Mouse (Mus musculus) hindbrain, embryonic 16.5 days (tissue): ENCODE results near the gene Safb2. TPM values are rescaled to one million over a fixed set of nuclear protein-coding genes. Genes with fewer than 3 reads are reported as not detected.
A peak's percentile ranks its signal among the peaks of the same experiment; 100 is the strongest.

Experiments used
- ATAC-seq: fragments of 200-750 bp; cut with Nextera tagmentation; 2 replicates; pipeline ENCODE4 v1.8.0; 2017; ENCODE audit warnings: moderate TSS enrichment, moderate library complexity
- H3K27ac ChIP-seq: fragments of 300-500 bp; sonication (generic); 2 replicates; pipeline ENCODE4 v1.5.1; 2014; ENCODE audit warnings: low read depth, mild to moderate bottlenecking, control low read depth, low read length, moderate library complexity
- H3K27me3 ChIP-seq: fragments of 300-500 bp; sonication (generic); replicated peaks from 2 replicates; pipeline ENCODE4 v1.6.1; 2014; ENCODE audit warnings: low read length; ENCODE audit not compliant: control insufficient read depth, insufficient read depth
- H3K36me3 ChIP-seq: fragments of 300-500 bp; sonication (generic); 2 replicates; pipeline ENCODE4 v1.6.1; 2014; ENCODE audit warnings: mild to moderate bottlenecking, low read length, moderate library complexity, mixed read lengths; ENCODE audit not compliant: control insufficient read depth, insufficient read depth
- H3K4me1 ChIP-seq: fragments of 300-500 bp; sonication (generic); 2 replicates; pipeline ENCODE4 v1.6.1; 2014; ENCODE audit warnings: low read depth, low read length; ENCODE audit not compliant: control insufficient read depth, insufficient read depth
- H3K4me2 ChIP-seq: fragments of 300-500 bp; sonication (generic); 2 replicates; pipeline ENCODE4 v1.6.1; 2014; ENCODE audit warnings: mild to moderate bottlenecking, low read length, control low read depth, moderate library complexity
- H3K4me3 ChIP-seq: fragments of 300-500 bp; sonication (generic); 2 replicates; pipeline ENCODE4 v1.5.1; 2014; ENCODE audit warnings: mild to moderate bottlenecking, low read length, control low read depth, moderate library complexity
- H3K9ac ChIP-seq: fragments of 300-500 bp; sonication (generic); 2 replicates; pipeline ENCODE4 v1.6.1; 2014; ENCODE audit warnings: low read depth, mild to moderate bottlenecking, control low read depth, low read length, moderate library complexity
- H3K9me3 ChIP-seq: fragments of 300-500 bp; sonication (generic); 2 replicates; pipeline ENCODE4 v1.6.1; 2014; ENCODE audit warnings: mild to moderate bottlenecking, low read length, moderate library complexity; ENCODE audit not compliant: control insufficient read depth
- WGBS: fragments of 180-500 bp; shearing (Covaris S2); extraction: QIAGEN DNeasy Blood & Tissue Kit; methylation state at CpG from one replicate; pipeline ENCODE4 v1.1.7; 2014; 5-methylcytosine and 5-hydroxymethylcytosine counted together
- polyA plus RNA-seq: library from polyadenylated mRNA; unstranded; fragments of >200 nt; fragmentation: Nextera tagmentation; extraction: Ambion mirVana; gene quantifications from 2 replicates; pipeline ENCODE4 v1.2.1, GENCODE M21; 2015

The Safb2 gene
- polyA plus RNA-seq, 1 experiment from 2014 or later: 56.7 TPM

DNA sequence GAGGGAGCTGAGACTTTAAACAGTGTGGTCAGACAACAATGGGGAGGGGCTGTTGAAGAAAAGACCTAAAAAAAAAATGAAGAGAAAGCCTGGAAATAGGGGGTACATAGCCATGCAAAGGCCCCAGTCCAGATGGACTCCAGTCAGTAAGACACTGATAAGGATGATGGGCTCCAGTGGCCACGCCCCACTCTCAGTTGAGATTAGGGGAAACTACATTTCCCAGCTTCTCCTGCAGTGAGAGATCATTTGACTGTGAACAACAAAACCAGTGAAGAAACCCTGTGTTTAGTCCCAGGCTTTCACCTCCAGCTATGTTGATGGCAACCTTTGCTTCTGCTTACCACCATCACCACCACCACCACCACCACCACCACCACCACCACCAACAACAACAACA is 38.4 kb downstream of the Safb2 start:
- H3K9ac ChIP-seq: no peak overlapping the region
- WGBS: 100% methylated on average over 1 of the region's 1 CpGs
- H3K4me3 ChIP-seq: no peak overlapping the region
- H3K9me3 ChIP-seq: no peaks in the 10 kb centered on the region
- no peak overlapping the region for H3K4me2 ChIP-seq
- H3K27me3 ChIP-seq: no peaks in the 10 kb centered on the region
- no peaks in the 10 kb centered on the region for H3K36me3 ChIP-seq
- H3K27ac ChIP-seq: no peak overlapping the region
- H3K4me1 ChIP-seq: peaks cover 13% of the 10 kb centered on the region
- ATAC-seq: no peak

DNA sequence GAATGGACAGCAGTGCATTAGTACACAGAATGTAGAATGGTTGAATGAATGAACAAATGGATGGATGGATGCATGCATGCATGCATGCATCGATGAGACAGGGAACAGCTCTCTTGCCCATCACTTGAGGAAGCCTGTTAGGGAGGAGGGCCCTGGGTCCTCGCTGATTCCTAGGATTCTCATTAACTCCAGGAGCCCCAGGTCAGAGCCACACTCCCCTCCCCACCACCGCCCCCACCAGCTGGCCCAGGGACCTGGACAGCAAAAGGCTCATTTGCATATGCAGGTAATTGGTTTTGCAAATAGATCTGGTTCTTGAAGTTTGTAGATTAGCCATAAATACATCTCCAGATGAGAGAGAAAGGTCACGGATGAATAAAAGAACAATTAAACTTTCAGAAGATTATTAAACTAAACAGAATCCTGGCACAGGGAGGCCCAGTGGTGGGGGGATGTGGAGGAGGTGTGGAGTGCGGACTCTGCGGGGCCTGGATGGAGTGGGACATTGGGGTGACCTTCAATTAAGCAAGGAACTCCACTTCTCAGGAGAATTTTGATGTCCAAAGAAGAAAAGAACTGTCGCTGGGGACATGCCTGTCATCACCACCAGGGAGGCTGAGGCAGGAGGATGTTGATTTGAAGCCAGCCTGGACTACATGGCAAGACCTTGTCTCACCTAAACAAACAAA is 39.5 kb downstream of the Safb2 start:
- no peak for ATAC-seq
- Histone ChIP-seq H3K9me3 (no peaks in the 10 kb centered on the region), H3K4me1 (peaks cover 13% of the 10 kb centered on the region), H3K36me3 (no peaks in the 10 kb centered on the region), H3K4me3 (no peak overlapping the region), H3K27ac (no peak overlapping the region), H3K27me3 (no peaks in the 10 kb centered on the region), H3K4me2 (no peak overlapping the region), H3K9ac (no peak overlapping the region)
- 72% methylated on average over 7 of the region's 7 CpGs for WGBS

DNA sequence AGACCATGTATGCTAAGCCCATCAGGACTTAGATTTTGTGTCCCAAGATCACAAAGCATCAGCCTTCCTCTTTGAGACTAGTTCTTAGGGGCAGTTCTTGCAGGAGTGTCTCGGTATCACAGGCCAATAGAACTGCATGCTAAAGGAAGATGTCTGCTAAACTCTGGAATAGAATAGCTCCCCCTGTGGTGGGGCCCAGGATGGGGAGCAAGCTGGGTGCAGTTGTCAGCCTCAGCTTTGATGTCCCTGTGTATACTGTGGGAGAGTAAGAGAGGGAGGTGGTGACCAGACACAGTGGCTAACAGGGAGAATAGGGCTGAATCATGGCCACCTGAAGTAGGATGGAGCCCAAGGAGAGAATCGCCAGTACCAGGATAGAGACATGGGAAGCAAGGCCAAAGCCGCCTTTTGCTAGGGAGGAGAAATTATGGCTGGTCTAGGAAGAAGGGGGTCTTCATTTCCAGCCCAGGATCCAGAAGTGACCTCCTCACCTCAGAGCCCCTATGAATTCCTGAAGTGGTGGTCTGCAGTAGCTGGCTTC is 40.6 kb downstream of the Safb2 start:
- Histone ChIP-seq H3K4me3 (no peak overlapping the region), H3K4me2 (no peak overlapping the region), H3K36me3 (no peaks in the 10 kb centered on the region), H3K4me1 (peaks cover 13% of the 10 kb centered on the region), H3K27ac (no peak overlapping the region), H3K9ac (no peak overlapping the region), H3K9me3 (no peaks in the 10 kb centered on the region), H3K27me3 (no peaks in the 10 kb centered on the region)
- 86% methylated on average over 3 of the region's 3 CpGs for WGBS
- ATAC-seq: no peak

GRCm38 (mm10) chr17:56542736-56543135 is 41.6 kb downstream of the Safb2 start:
- Histone ChIP-seq H3K4me2 (no peak overlapping the region), H3K36me3 (no peaks in the 10 kb centered on the region), H3K4me1 (peaks cover 13% of the 10 kb centered on the region), H3K4me3 (no peak overlapping the region), H3K9ac (no peak overlapping the region), H3K27ac (0 out of 2 replicates have a peak overlapping the region, but pooled peaks have one; percentile 14), H3K27me3 (no peaks in the 10 kb centered on the region), H3K9me3 (no peaks in the 10 kb centered on the region)
- WGBS: 21% methylated on average over 8 of the region's 8 CpGs
- ATAC-seq: peak; percentile 35; the same call in 1 of the 2 replicates

- Histone ChIP-seq H3K4me1 (peaks cover 10% of the 10 kb centered on the region), H3K9me3 (no peaks in the 10 kb centered on the region), H3K9ac (no peak overlapping the region), H3K4me3 (no peak overlapping the region), H3K27me3 (no peaks in the 10 kb centered on the region), H3K36me3 (no peaks in the 10 kb centered on the region), H3K27ac (no peak overlapping the region), H3K4me2 (no peak overlapping the region)
- 46% methylated on average over 6 of the region's 6 CpGs for WGBS
- ATAC-seq: no peak
Observed at GRCm38 (mm10) chr17:56540562-56540975, 43.8 kb downstream of the Safb2 start.

DNA sequence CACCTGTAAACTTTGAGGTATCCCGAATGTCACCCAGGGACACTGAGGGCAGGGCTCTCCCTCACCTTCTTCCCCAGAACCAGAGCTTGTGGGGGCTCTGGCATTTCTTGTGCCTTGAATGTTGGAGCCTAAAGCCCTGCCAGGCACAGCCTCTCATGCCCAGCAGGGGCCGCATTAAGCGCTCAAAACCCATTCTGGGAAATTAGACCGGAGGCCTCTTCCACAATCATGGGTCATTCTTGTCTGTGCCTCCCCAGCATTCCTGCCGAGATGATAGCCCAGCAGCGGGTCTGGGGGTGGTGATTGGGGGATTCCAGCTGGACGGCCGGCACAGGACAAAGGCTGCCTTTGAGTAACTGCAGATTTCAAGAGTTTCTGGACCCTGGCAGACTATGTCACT is 46.5 kb downstream of the Safb2 start:
- Histone ChIP-seq H3K4me1 (peaks cover 10% of the 10 kb centered on the region), H3K9me3 (no peaks in the 10 kb centered on the region), H3K4me2 (no peak overlapping the region), H3K4me3 (no peak overlapping the region), H3K27me3 (no peaks in the 10 kb centered on the region), H3K36me3 (no peaks in the 10 kb centered on the region), H3K27ac (0 out of 2 replicates have a peak overlapping the region, but pooled peaks have one; percentile 24), H3K9ac (no peak overlapping the region)
- 19% methylated on average over 8 of the region's 8 CpGs for WGBS
- ATAC-seq: peak; percentile 67

DNA sequence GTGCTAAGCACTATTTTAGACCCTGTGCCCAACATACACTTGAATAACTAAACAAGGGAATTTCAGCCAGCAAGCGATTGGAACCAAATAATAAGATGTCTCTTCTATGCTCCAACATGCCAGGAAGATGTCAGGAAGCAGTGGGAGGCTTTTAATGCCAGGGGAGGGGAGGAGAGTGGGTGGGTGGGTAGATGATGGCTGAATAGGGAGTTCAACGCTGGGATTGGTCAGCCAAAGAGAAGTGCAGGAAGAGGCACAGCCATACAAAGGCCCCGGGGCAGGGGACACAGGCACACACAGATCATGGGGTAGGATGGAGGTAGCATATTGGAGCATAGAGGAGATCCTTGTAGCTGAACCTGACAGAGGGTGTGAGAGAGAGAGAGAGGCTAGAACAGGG is 47.5 kb downstream of the Safb2 start:
- H3K4me2 ChIP-seq: no peak overlapping the region
- H3K27ac ChIP-seq: peak overlapping the region; percentile 58
- ATAC-seq: peak; percentile 57
- H3K9ac ChIP-seq: no peak overlapping the region
- no peak overlapping the region for H3K4me3 ChIP-seq
- no peaks in the 10 kb centered on the region for H3K27me3 ChIP-seq
- H3K4me1 ChIP-seq: peaks cover 10% of the 10 kb centered on the region
- WGBS: 28% methylated on average over 3 of the region's 3 CpGs
- no peaks in the 10 kb centered on the region for H3K36me3 ChIP-seq
- H3K9me3 ChIP-seq: no peaks in the 10 kb centered on the region

DNA sequence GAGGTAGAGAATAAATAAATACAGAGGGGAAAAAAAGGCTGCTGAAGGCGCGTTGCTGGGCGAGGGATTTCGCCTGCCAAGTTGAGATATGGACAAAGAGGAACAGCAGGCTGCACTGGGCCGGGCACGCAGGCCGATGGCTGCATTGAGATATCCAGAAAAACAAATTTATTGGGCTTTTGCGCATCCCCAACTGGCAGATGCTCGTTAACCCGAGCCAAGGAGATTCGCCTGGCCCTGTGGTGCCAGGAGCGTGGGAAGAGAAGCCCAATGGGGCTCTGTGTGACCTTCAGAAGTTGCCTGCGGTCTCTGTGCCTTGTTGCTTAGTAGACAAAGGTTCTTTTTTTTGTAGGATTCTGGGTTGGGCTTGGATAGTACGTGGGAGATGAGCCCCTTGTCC is 48.2 kb downstream of the Safb2 start:
- peaks cover 10% of the 10 kb centered on the region for H3K4me1 ChIP-seq
- no peaks in the 10 kb centered on the region for H3K36me3 ChIP-seq
- no peak overlapping the region for H3K4me3 ChIP-seq
- no peak overlapping the region; the same call in 1 of the 2 replicates for H3K9ac ChIP-seq
- no peaks in the 10 kb centered on the region for H3K9me3 ChIP-seq
- no peaks in the 10 kb centered on the region for H3K27me3 ChIP-seq
- H3K27ac ChIP-seq: peak overlapping the region; percentile 76
- no peak overlapping the region for H3K4me2 ChIP-seq
- WGBS: 28% methylated on average over 14 of the region's 14 CpGs
- ATAC-seq: peak; percentile 70; the same call in 1 of the 2 replicates

DNA sequence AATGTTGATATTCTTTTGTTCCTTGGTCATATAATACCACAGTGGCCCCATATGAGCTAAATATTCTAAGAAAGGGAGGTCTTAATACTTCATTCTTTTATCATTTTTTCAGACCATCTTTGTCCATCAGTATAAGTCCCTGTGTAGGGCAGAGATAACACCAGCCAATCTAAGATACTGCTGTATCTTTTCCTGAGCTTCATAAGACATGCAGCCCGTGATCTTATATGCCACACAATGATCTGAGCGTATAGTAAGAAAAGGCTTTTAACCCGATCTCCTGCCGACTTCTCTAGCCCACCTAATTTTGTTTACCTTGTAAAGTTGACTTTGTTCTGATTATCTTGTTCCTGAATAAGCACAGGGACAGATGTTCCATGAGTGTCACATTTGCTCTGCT is 59.4 kb downstream of the Safb2 start:
- no peak for ATAC-seq
- Histone ChIP-seq H3K9ac (no peak overlapping the region), H3K36me3 (no peaks in the 10 kb centered on the region), H3K4me3 (no peak overlapping the region), H3K27me3 (no peaks in the 10 kb centered on the region), H3K4me2 (no peak overlapping the region), H3K4me1 (no peaks in the 10 kb centered on the region), H3K9me3 (no peaks in the 10 kb centered on the region), H3K27ac (no peak overlapping the region)
- 83% methylated on average over 4 of the region's 4 CpGs for WGBS
